Mouse (Mus musculus) CH12.LX (cell line): ENCODE results near the gene Cux1. TPM values are rescaled to one million over a fixed set of nuclear protein-coding genes. Genes with fewer than 3 reads are reported as not detected.

Experiments used
- DNase-seq: peaks from one replicate; pipeline ENCODE4 v3.0.0-alpha.2; 2013; ENCODE audit errors: extremely low read depth
- H3K27ac ChIP-seq: 2 replicates; pipeline ENCODE4 v1.5.1; 2012; ENCODE audit warnings: low read depth, mild to moderate bottlenecking, control low read depth, moderate library complexity; ENCODE audit not compliant: insufficient read depth
- H3K27me3 ChIP-seq: replicated peaks from 2 replicates; pipeline ENCODE3; 2012; ENCODE audit warnings: inconsistent platforms
- H3K36me3 ChIP-seq, 2 experiments: replicated peaks in 1 of 2; 2 replicates each; pipeline versions ENCODE3 to v1.6.1; 2012; ENCODE audit warnings: inconsistent platforms in 1 of 2, low read length in 1 of 2, mild to moderate bottlenecking in 1 of 2, mixed read lengths in 1 of 2, moderate library complexity in 1 of 2; ENCODE audit not compliant: control insufficient read depth in 1 of 2, insufficient read depth in 1 of 2
- H3K4me1 ChIP-seq, 2 experiments: 2 replicates each; pipeline ENCODE4 v1.6.1; 2012; ENCODE audit warnings: inconsistent platforms in 1 of 2, moderate library complexity in 1 of 2; ENCODE audit not compliant: insufficient read depth in 2 of 2, control insufficient read depth in 1 of 2
- H3K4me2 ChIP-seq: 2 replicates; pipeline ENCODE4 v1.6.1; 2012; ENCODE audit warnings: low read depth, mild to moderate bottlenecking, control low read depth; ENCODE audit not compliant: poor library complexity, insufficient read depth, severe bottlenecking
- H3K4me3 ChIP-seq, 3 experiments: fragments of 150-350 bp in 1 of 3; sonication (generic) in 1 of 3; replicated peaks in 1 of 3; 2 replicates each; pipeline versions ENCODE3 to v1.5.1; 2011 to 2012; ENCODE audit warnings: low read depth in 2 of 3, low read length in 2 of 3, mild to moderate bottlenecking in 2 of 3, moderate library complexity in 2 of 3, control low read depth in 1 of 3, improper control_type of control experiment in 1 of 3, inconsistent platforms in 1 of 3, mixed read lengths in 1 of 3; ENCODE audit not compliant: poor library complexity in 1 of 3
- H3K79me2 ChIP-seq: replicated peaks from 2 replicates; pipeline ENCODE4 v1.6.1; 2012; ENCODE audit warnings: mild to moderate bottlenecking, moderate library complexity; ENCODE audit not compliant: control insufficient read depth, poor library complexity, insufficient read depth, severe bottlenecking; ENCODE audit errors: extremely low read depth
- H3K9ac ChIP-seq: 2 replicates; pipeline ENCODE4 v1.6.1; 2012; ENCODE audit warnings: low read depth, mild to moderate bottlenecking, control low read depth, moderate library complexity; ENCODE audit not compliant: insufficient read depth
- H3K9me3 ChIP-seq: replicated peaks from 2 replicates; pipeline ENCODE3; 2012; ENCODE audit warnings: low read length, inconsistent platforms, mixed read lengths
- CHD1 ChIP-seq: IDR thresholded peaks from 2 replicates; pipeline ENCODE4 v1.6.1; 2012; ENCODE audit warnings: low read depth, low read length, improper control_type of control experiment, inconsistent platforms
- E2F4 ChIP-seq: IDR thresholded peaks from 2 replicates; pipeline ENCODE4 v1.6.1; 2011; ENCODE audit warnings: low read depth, low read length, improper control_type of control experiment; ENCODE audit not compliant: insufficient replicate concordance
- ELF1 ChIP-seq: IDR thresholded peaks from 2 replicates; pipeline ENCODE4 v1.6.1; 2014; ENCODE audit warnings: low read depth, mild to moderate bottlenecking, inconsistent platforms, low read length, improper control_type of control experiment
- EP300 ChIP-seq: IDR thresholded peaks from 2 replicates; pipeline ENCODE4 v1.6.1; 2011; ENCODE audit warnings: low read length, improper control_type of control experiment
- IRF4 ChIP-seq: IDR thresholded peaks from 2 replicates; pipeline ENCODE4 v1.6.1; 2014; ENCODE audit warnings: low read depth, mild to moderate bottlenecking, inconsistent platforms, low read length, improper control_type of control experiment
- JUN ChIP-seq: IDR thresholded peaks from 2 replicates; pipeline ENCODE4 v1.6.1; 2011; ENCODE audit warnings: low read depth, mild to moderate bottlenecking, low read length, improper control_type of control experiment, moderate library complexity; ENCODE audit not compliant: insufficient read depth
- JUND ChIP-seq: conservative IDR thresholded peaks from 2 replicates; pipeline ENCODE4 v1.6.1; 2011; ENCODE audit warnings: low read depth, low read length, improper control_type of control experiment
- MAFK ChIP-seq: IDR thresholded peaks from 2 replicates; pipeline ENCODE4 v1.6.1; 2011; ENCODE audit warnings: low read length, improper control_type of control experiment; ENCODE audit not compliant: insufficient replicate concordance
- MAZ ChIP-seq: IDR thresholded peaks from 2 replicates; pipeline ENCODE4 v1.6.1; 2012; ENCODE audit warnings: low read depth, mild to moderate bottlenecking, inconsistent platforms, low read length, improper control_type of control experiment, moderate library complexity
- MEF2A ChIP-seq: IDR thresholded peaks from 2 replicates; pipeline ENCODE4 v1.6.1; 2014; ENCODE audit warnings: low read depth, mild to moderate bottlenecking, inconsistent platforms, low read length, improper control_type of control experiment, borderline replicate concordance
- MYC ChIP-seq: IDR thresholded peaks from 2 replicates; pipeline ENCODE4 v1.6.1; 2011; ENCODE audit warnings: low read depth, mild to moderate bottlenecking, improper control_type of control experiment, low read length
- NELFE ChIP-seq: IDR thresholded peaks from 2 replicates; pipeline ENCODE4 v1.6.1; 2011; ENCODE audit warnings: low read depth, low read length, improper control_type of control experiment
- PAX5 ChIP-seq: IDR thresholded peaks from 2 replicates; pipeline ENCODE4 v1.6.1; 2012; ENCODE audit warnings: low read length, inconsistent platforms, mixed read lengths
- RAD21 ChIP-seq: IDR thresholded peaks from 2 replicates; pipeline ENCODE4 v1.6.1; 2011; ENCODE audit warnings: low read depth, mild to moderate bottlenecking, low read length, improper control_type of control experiment, moderate library complexity
- SIN3A ChIP-seq: IDR thresholded peaks from 2 replicates; pipeline ENCODE4 v1.6.1; 2012; ENCODE audit warnings: low read length, improper control_type of control experiment, inconsistent platforms
- SMC3 ChIP-seq: IDR thresholded peaks from 2 replicates; pipeline ENCODE4 v1.6.1; 2011; ENCODE audit warnings: low read depth, low read length, improper control_type of control experiment
- TBP ChIP-seq: conservative IDR thresholded peaks from 2 replicates; pipeline ENCODE4 v1.6.1; 2011; ENCODE audit warnings: low read depth, low read length, improper control_type of control experiment
- TCF12 ChIP-seq: IDR thresholded peaks from 2 replicates; pipeline ENCODE4 v1.6.1; 2014; ENCODE audit warnings: low read depth, mild to moderate bottlenecking, inconsistent platforms, low read length, improper control_type of control experiment
- UBTF ChIP-seq: IDR thresholded peaks from 2 replicates; pipeline ENCODE4 v1.6.1; 2012; ENCODE audit warnings: low read depth, mild to moderate bottlenecking, inconsistent platforms, low read length, improper control_type of control experiment, moderate library complexity
- USF2 ChIP-seq: conservative IDR thresholded peaks from 2 replicates; pipeline ENCODE4 v1.6.1; 2011; ENCODE audit warnings: low read depth, low read length, improper control_type of control experiment
- ZC3H11A ChIP-seq: IDR thresholded peaks from 2 replicates; pipeline ENCODE4 v1.6.1; 2012; ENCODE audit warnings: low read depth, mild to moderate bottlenecking, inconsistent platforms, low read length, improper control_type of control experiment
- ZKSCAN1 ChIP-seq: IDR thresholded peaks from 2 replicates; pipeline ENCODE4 v1.6.1; 2012; ENCODE audit warnings: low read depth, inconsistent platforms, low read length, improper control_type of control experiment, borderline replicate concordance
- ZNF384 ChIP-seq: IDR thresholded peaks from 2 replicates; pipeline ENCODE4 v1.6.1; 2012; ENCODE audit warnings: low read depth, low read length, improper control_type of control experiment, inconsistent platforms
- dilution Hi-C: fragments of 300-500 bp; cut with MboI; formaldehyde crosslinking; loops from 2 replicates; pipeline ENCODE4 v1.14.3; 2020; ENCODE audit warnings: low sequenced_read_pairs; ENCODE audit not compliant: extremely low pct_unique_long_range_greater_than_20kb, extremely low pct_ligation_motif_present
- in situ Hi-C: fragments of 300-500 bp; cut with MboI; formaldehyde crosslinking; loops from 3 replicates; pipeline ENCODE4 v1.14.3; 2019; ENCODE audit warnings: low sequenced_read_pairs, low pct_ligation_motif_present, low pct_unique_long_range_greater_than_20kb, mixed read lengths
- polyA plus RNA-seq: library from polyadenylated mRNA; unstranded; fragments of >175 nt; gene quantifications from 2 replicates; pipeline ENCODE4 v1.2.1, GENCODE M21; 2012; ENCODE audit warnings: low read depth; ENCODE audit not compliant: insufficient read length
- total RNA-seq, 2 experiments: library from RNA; depleted of rRNA; stranded (reverse); fragments of 300-350 nt in 1 of 2; fragments of >200 nt in 1 of 2; gene quantifications; 2 replicates each; pipeline ENCODE4 v1.2.3; 2012 to 2014

The Cux1 gene
- total and polyA plus RNA-seq, 3 experiments, result 12.4 to 21.9 (median 19.6) TPM

GRCm38 (mm10) chr5:136394517-136395212, 172.6 kb downstream of the Cux1 start:
- Histone ChIP-seq H3K27me3 (no peaks in the 10 kb centered on the region), H3K36me3 (peaks cover 0 to 18% of the 10 kb centered on the region in 2 experiments), H3K9ac (no peak overlapping the region), H3K9me3 (no peaks in the 10 kb centered on the region), H3K4me3 (no peak overlapping the region), H3K4me2 (no peak overlapping the region), H3K79me2 (no peaks in the 10 kb centered on the region), H3K27ac (no peak overlapping the region), H3K4me1 (peaks cover 20 to 40% of the 10 kb centered on the region in 2 experiments)
- DNase-seq, result no peak
- in situ Hi-C loops (no loop called here), dilution Hi-C loops (no loop called here)
- TF ChIP-seq MAZ, result no peak
- no peak for TF ChIP-seq TCF12
- TF ChIP-seq JUN, result no peak
- no peak for TF ChIP-seq JUND
- TF ChIP-seq USF2, result no peak
- TF ChIP-seq UBTF, result no peak
- no peak for TF ChIP-seq TBP
- no peak for TF ChIP-seq RAD21
- no peak for TF ChIP-seq IRF4
- TF ChIP-seq E2F4, result no peak
- no peak for TF ChIP-seq CHD1

GRCm38 (mm10) chr5:136393621-136394020, 173.7 kb downstream of the Cux1 start:
- in situ Hi-C loops (no loop called here), dilution Hi-C loops (no loop called here)
- no peaks in the 10 kb centered on the region for H3K9me3 ChIP-seq
- no peaks in the 10 kb centered on the region for H3K27me3 ChIP-seq
- H3K4me2 ChIP-seq, result no peak overlapping the region
- no peaks in the 10 kb centered on the region for H3K79me2 ChIP-seq
- DNase-seq, result no peak
- H3K9ac ChIP-seq, result no peak overlapping the region
- no peak overlapping the region for H3K27ac ChIP-seq
- H3K36me3 ChIP-seq, result peaks cover 0 to 22% of the 10 kb centered on the region in 2 experiments
- peaks cover 20 to 40% of the 10 kb centered on the region in 2 experiments for H3K4me1 ChIP-seq
- TF ChIP-seq UBTF (no peak), ELF1 (no peak), NELFE (no peak), MYC (no peak), ZC3H11A (no peak), MAFK (no peak), EP300 (no peak), MEF2A (no peak), TCF12 (no peak), USF2 (no peak), SIN3A (no peak), SMC3 (no peak), ZNF384 (no peak), PAX5 (no peak), E2F4 (no peak), JUND (no peak), ZKSCAN1 (no peak), JUN (no peak)
- no peak overlapping the region for H3K4me3 ChIP-seq
